Mouse (Mus musculus): ENCODE results near the gene Olfr267. TPM values are rescaled to one million over a fixed set of nuclear protein-coding genes. Genes with fewer than 3 reads are reported as not detected.

Gene Olfr267
- under 1 TPM in 1 of 2 experiments, not detected in 1; 0.02 TPM for polyA plus RNA-seq (2012; fragmentation: generic; extraction: Trizol)

DNA sequence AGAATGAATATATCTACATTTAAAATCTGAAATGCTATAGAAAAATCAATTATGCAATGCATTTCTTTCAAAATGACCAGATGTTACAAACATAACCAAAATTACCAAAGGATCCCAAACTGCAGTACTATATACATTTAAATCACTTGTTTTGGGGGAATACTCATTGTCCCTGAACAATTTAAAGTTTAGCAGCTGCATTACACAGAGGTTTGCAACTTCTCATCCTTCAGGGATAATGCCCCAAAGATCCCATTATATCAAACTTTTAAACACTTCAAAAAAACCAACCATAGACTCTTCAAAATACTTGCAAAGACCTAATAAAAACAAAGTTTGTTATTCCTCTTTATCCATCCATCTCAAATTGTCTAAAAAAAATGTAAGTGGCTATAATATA lies at the start of gene Olfr267:
Gene Olfr267, minus strand, starts transcription at position 101 of the 400 bp plus-strand sequence.

Other genes with a start within 250 kb of the Olfr267 start
- gene Lpar1, start 233.8 kb downstream of the Olfr267 start, polyA plus RNA-seq (2012; fragmentation: generic; extraction: Trizol), result 10 to 100 TPM in 1 of 2 experiments, 1 to 10 TPM in 1; 1.9 to 17.1 TPM
- gene Ecpas, start 125.0 kb upstream of the Olfr267 start, polyA plus RNA-seq (2012; fragmentation: generic; extraction: Trizol), result 10 to 100 TPM in 1 of 2 experiments, 1 to 10 TPM in 1; 1.8 to 19.5 TPM
- under 1 TPM in 1 of 2 experiments, not detected in 1; 0.05 TPM for gene Zkscan16, start 155.9 kb upstream of the Olfr267 start, polyA plus RNA-seq (2012; fragmentation: generic; extraction: Trizol)
- gene Ptgr1, start 199.4 kb upstream of the Olfr267 start, polyA plus RNA-seq (2012; fragmentation: generic; extraction: Trizol), result 10 to 100 TPM in 1 of 2 experiments, 1 to 10 TPM in 1; 7.5 to 42.7 TPM
- gene Dnajc25, start 207.3 kb upstream of the Olfr267 start, polyA plus RNA-seq (2012; fragmentation: generic; extraction: Trizol), result 1 to 10 TPM; 3.0 to 8.9 TPM
- under 1 TPM in 1 of 2 experiments, not detected in 1; 0.77 TPM for gene Gm20503, start 215.5 kb upstream of the Olfr267 start, polyA plus RNA-seq (2012; fragmentation: generic; extraction: Trizol)
- gene Gng10, start 247.4 kb upstream of the Olfr267 start, polyA plus RNA-seq (2012; fragmentation: generic; extraction: Trizol), result 100 to 1,000 TPM in 1 of 2 experiments, 10 to 100 TPM in 1; 16.6 to 103 TPM

Measured in C3H10T1/2 (cell line).